Mouse (Mus musculus) kidney, adult 8-10 months (tissue): ENCODE data around the gene Lyst.
A peak's percentile ranks its signal among the peaks of the same experiment; 100 is the strongest.
"Not testable (repeated sequence)": the region's sequence is repeated elsewhere in the genome, so short reads cannot be mapped to it uniquely, and the experiment has no call there.

Source experiments
- DNase-seq, 2 experiments: peaks; one replicate each; pipeline ENCODE4 v3.0.0; 2022

Lyst gene

GRCm38 (mm10) chr13:13784420-13784936 lies 194.3 kb downstream of the Lyst start:
- DNase-seq: no peak

- no peak for DNase-seq
Observed at GRCm38 (mm10) chr13:13784981-13785783, 195.0 kb downstream of the Lyst start.

GRCm38 (mm10) chr13:13786971-13787370 lies 196.8 kb downstream of the Lyst start:
- DNase-seq: no peak

DNA sequence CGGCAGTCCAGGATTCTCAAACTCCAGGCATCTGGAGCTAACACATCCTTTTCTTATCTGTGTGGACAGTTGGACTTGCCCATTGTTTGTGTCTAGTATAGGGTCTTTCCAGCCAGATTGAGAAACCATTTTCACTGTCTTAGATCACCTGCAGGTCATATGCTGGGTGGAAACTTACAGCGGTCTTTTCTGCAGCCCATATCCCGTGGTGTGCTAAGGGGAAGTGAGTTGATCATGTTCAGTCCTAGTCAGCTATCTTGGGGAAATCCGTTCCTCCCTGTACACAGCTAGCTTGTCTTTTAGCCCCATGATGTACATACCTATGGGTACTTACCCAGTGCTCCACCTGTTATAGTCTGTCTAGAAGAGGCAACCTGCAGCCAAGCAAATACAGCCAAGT lies 197.9 kb downstream of the Lyst start:
- no peak for DNase-seq

DNA sequence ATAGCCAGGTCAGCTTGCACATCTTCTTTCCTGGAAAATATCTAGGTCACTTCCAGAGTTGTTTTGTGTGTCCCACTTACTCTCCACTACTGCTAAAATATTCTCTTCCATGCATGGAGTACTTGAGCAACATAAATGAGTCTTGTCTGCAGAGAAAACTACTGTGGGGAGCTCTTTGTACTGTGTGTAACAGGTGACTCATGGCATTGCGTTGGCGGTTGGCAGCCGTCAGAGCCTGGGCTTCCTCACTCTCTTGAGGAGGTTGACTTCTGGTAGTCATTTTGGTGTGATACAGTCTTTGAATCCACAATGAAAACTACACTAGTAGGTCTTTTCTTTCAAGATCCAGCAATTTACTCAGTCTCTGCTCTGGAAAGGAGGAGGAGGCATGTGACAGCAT lies 201.8 kb downstream of the Lyst start:
- DNase-seq: no peak

- DNase-seq: no peak
Observed at GRCm38 (mm10) chr13:13795166-13795832, 205.1 kb downstream of the Lyst start.

- DNase-seq: no peak
Observed at GRCm38 (mm10) chr13:13796082-13796481, 205.9 kb downstream of the Lyst start.

DNA sequence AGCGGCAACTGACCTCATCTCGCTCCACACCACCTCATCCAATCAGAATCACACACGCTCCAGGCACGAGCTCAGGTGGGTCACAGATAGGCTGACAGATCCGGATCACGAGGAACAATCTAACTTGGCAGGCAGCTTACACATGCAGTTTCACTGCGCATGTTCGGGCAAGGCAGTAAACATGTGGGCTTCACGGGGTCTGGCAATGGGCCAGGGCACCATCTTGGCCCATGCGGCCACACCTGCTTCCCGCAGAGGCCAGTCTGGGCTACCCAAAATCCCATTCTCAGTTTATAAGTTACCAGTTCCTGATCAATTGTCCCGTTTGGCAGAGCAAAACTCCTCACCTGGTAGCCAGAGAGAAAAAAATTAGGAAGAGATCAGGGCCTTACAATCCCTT lies 207.6 kb downstream of the Lyst start:
- DNase-seq: not testable (repeated sequence)

GRCm38 (mm10) chr13:13798775-13799174 lies 208.6 kb downstream of the Lyst start:
- no peak for DNase-seq

- DNase-seq: no peak
Observed at GRCm38 (mm10) chr13:13808337-13809132, 218.3 kb downstream of the Lyst start.

DNA sequence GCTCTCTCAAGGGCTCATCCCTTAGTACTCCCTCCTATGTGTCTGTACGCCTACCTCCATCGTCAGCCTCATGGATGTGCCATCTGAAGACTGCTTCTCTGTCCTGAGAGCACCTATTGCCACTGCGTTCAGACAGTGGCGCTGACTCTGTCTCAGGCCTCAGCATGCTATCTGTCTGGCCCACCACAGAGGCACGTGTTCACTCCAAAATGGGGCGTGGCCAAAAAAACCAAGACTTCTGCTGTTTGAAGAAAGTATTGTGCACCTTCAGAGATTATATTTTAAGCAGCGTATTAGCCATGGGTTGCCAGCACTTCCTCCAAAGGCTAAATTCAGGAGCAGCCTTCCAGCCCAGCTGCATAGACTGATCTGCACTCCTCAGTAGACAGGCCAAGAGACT lies 220.7 kb downstream of the Lyst start:
- no peak for DNase-seq

DNA sequence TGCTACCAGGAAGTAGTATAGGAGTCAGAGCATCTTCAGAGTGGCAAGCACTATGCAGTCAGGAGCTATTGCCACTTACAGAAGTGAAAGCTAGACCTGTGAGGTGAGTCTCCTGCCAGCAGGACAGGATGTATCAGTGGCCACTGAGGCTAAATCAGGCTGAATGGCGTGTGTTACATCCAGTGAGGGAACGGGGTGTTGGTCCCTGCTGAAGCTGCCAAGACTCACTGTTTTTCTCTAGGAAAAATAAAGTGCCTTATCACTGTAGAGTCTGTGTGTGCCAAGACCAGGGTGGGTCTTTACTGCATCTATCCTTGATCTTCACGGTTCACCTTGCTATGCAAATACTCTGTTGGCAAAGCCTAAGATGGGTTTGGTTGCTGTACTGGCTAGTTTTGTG lies 228.5 kb downstream of the Lyst start:
- DNase-seq: no peak

DNA sequence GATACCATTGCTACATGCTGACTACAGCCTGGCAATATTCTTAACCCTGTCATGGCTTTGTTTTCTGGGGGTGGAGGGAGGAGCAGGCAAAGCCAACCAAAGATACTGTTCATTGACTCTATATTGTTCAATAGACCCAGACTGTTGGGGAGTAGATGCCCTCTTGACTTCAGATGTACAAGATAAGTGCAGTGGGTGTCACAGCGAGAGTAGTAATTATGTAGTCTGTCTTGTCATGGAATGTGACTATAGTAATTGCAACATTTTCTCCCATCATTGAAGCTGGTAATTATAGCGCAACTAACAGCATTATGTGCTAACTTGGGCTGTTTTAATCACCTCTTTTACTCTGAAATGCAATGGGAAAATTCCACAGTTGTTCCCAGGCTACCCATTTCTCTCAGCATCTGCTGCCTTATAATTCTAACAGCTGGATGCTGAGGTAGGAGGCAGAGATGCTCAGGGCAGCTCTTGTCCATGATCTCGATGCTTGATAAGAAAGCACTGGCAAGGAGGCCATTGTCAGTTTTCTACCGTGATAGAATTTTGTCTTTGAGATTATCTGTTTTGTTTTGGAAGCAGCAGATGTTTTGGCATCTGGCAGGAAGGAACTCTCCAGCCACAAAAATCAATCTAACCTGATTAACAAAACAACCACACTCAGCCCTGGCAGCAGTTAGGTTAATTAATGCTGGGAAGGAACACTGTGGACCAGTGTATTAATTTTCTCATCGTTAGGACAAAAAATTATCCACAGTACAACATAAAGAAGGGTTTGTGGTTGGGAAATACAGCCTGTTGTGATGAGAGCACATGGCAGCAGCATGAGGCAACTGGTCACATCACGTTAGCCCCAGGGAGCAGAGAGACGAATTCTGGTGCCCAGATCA lies 230.3 kb downstream of the Lyst start:
- DNase-seq: no peak

DNA sequence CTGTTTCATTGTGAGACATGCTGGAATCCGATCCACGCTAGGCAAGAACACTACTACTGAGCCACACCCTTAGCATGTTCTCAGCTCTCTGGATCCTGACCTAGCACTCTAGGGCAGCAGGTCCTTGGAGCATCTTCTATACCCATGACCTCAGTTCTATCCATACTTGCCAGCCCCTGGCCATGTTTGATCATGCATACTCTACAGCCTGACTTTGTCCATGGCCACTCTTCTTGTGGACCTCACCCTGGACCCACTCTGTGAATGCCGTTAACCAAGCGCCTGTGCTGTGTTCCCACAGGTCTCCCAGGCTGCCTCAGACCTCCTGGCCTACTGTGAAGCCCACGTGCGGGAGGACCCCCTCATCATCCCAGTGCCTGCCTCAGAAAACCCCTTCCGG lies 234.7 kb downstream of the Lyst start:
- DNase-seq: no peak

GRCm38 (mm10) chr13:13826533-13826932 lies 236.3 kb downstream of the Lyst start:
- no peak for DNase-seq

DNA sequence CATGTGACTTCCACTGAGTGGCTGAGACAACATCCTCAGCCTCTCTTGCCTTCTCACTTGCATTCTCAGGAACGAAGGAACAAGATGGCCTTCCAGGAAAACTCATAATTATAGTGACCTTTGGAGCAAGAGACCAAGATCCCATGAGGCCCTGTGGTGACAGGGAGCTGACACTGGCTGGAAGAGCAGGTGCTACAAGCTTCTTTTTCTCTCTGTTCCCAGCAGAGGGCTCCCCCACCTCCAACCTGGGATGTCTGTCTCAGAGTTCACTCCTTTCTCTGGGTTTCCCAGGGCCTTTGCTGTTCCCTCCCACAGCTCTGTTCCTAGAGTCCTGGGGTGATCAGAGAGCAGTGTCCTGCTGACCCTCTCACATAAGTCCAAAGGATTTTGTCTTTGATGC lies 237.9 kb downstream of the Lyst start:
- DNase-seq: peak in 1 of 2 experiments; percentile 5
